Mouse (Mus musculus): ENCODE results near the gene Mocs1. TPM values are rescaled to one million over a fixed set of nuclear protein-coding genes. Genes with fewer than 3 reads are reported as not detected.
"Not testable (repeated sequence)": the region's sequence is repeated elsewhere in the genome, so short reads cannot be mapped to it uniquely, and the experiment has no call there.

Mocs1 gene
- total RNA-seq, 4 experiments from 2014 or later: 23.0 to 29.5 (median 24.5) TPM

DNA sequence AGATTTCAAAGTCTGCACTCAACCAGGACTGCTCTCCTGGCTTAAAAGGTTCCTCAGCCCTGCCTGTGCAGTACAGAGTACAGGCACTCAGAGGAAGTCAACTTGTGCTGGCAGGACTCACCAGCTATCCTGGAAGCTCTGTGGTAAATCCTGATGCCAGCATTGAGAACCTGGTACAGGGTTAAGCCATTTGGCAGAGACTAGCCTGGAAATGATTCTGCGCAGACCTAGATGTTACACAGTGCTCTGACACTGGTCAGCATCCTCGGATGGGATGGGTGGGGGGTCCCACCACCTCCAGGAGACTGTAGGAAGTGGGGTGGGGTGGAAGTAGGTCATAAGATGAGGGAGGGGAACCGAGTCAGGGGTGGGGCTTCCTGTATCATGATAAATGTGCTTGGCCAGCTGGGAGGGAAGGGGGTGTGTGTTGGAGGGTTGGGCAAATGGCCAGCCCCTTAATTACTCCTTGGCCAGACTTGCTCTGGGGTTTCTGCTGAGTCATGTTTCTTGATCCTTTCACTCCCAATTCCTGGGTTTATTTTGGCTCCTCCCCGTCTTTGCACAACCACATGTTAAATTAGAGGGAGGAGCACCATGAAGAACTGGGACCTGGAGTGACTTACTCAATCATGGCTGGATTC, 4.0 kb downstream of the Mocs1 start:
- DNase-seq (ENCODE audit: low spot score): peak; percentile 79

DNA sequence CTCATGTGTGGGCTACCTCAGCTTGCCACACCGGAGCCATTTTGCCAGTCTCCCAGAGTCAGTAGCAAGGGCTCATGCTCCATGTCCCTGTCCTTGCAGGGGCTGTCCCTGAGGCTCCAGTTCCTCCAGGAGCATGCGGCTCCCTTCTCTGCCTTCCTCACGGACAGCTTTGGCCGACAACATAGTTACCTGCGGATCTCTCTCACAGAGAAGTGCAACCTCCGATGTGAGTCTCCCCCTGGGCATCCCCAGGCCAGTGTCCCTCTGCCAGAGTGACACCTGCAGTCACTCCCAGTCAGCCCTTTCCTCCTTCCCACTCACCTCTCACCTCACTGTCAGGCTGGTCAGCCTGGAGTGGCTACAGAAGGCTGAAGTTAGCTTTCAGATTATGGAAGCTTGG, 4.9 kb downstream of the Mocs1 start:
- no peak for DNase-seq (ENCODE audit: low spot score)

DNA sequence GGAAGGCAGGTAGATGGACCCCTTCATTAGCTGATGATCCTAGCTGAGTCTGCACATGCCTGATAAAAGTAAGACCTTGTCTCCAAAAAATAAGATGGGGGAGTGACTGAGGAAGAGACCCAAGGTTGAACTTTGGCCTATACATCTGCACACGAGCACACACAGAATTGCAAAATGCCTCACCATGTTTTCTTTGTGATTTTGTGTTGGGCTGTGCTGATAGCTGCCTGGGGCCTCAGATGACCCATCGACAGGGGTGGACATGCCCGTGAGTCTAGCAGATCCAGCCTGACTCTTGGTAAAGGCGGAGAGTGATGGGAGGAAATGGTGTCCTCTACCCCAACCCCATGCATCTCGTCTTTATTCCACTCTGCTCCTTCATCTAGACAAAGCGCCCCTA, 6.1 kb downstream of the Mocs1 start:
- no peak for DNase-seq (ENCODE audit: low spot score)

DNA sequence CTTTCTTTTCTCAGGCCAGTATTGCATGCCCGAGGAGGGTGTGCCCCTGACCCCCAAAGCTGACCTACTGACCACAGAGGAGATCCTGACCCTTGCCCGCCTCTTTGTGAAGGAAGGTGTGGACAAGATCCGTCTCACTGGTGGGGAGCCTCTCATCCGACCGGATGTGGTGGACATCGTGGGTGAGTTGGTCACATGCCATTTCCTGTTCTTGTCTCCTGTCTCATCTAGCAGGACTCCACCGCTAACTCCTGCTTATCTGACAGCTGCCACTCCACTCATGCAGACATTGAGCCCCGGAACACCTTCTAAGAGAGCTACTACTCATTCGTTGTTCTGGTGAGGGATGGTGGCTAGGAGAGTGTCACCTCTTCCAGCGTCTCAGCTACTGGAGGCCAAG, 6.9 kb downstream of the Mocs1 start:
- DNase-seq (ENCODE audit: low spot score): no peak

DNA sequence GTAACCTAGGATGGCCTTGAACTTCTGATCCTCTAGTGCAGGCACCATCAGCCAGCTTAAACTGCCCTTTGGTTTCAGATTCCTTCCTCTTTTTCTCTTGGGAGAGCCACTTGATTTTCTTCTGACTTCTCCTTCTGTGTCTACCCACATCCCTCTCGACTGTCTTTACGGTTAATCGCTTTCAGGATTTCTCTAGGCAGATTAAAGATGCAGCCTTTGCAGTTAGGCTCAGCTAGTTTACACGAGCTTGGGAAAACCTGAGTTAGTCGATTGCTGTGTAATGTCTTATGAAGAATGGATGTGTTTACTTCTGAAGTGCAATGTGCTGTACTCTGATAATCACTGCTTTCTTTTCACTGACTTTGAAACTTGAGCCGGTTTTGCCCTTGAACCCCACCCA, 8.5 kb downstream of the Mocs1 start:
- no peak for DNase-seq (ENCODE audit: low spot score)

DNA sequence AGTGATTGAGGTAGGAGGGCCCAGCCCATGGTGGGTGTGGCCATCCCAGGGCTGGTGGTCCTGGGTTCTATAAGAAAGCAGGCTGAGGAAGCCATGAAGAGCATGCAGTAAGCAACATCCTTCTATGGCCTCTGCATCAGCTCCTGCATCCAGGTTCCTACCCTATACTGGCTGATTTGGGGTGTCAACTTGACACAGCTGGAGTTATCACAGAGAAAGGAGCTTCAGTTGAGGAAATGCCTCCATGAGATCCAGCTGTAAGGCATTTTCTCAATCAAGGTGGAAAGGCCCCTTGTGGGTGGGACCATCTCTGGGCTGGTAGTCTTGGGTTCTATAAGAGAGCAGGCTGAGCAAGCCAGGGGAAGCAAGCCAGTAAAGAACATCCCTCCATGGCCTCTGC, 9.1 kb downstream of the Mocs1 start:
- not testable (repeated sequence) for DNase-seq (ENCODE audit: low spot score)

DNA sequence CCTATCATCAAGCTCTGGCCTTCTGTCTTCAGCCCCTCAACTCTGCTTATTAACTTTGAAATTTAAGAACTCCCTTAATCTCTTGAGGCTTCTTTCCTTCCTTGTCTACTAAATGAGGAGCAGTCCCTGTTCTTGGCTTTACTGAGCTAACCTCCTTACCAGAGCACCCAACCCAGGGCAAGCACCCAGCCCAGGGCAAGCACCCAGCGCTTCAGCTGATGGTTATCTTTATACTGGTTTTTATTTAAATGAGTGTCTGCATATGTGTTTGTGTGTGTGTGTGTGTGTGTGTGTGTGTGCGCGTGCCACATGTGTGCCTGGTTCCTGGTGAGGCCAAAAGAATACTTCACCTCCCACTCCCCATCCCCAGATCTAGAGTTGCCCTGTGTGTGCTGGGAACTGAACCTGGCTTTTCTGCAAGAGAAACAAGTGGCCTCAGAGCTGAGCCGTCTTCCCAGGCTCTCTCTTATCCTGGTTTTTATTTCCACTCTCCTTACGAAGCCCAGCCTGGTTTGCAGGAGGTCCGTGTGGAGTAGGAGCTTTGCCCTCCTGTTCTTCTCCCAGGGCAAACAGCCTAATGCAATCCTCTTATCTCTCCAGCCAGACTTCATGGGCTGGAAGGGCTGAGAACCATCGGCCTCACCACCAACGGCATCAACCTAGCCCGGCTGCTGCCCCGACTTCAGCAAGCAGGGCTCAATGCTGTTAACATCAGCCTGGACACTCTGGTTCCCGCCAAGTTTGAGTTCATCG, 10.8 kb downstream of the Mocs1 start:
- no peak for DNase-seq (ENCODE audit: low spot score)

DNA sequence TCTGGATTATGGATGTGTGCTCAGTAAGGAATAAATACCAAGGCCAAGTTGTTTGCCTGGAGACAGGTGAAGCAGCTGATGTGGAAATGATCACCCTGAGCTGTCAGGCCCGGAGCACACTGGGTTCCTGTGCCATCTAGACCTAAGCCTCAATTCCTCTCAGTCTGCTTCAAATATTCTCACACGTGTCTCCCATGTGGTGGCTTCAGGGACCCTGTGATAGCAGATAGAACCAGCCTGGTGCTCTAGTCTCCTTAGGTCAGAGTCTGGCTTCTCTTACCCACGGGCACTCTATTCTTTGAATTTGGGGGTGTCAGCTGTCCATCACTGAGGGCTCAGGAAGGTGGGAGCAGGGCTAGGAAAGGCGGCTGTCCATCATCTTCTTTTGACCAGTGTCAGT, 11.5 kb downstream of the Mocs1 start:
- no peak for DNase-seq (ENCODE audit: low spot score)

DNA sequence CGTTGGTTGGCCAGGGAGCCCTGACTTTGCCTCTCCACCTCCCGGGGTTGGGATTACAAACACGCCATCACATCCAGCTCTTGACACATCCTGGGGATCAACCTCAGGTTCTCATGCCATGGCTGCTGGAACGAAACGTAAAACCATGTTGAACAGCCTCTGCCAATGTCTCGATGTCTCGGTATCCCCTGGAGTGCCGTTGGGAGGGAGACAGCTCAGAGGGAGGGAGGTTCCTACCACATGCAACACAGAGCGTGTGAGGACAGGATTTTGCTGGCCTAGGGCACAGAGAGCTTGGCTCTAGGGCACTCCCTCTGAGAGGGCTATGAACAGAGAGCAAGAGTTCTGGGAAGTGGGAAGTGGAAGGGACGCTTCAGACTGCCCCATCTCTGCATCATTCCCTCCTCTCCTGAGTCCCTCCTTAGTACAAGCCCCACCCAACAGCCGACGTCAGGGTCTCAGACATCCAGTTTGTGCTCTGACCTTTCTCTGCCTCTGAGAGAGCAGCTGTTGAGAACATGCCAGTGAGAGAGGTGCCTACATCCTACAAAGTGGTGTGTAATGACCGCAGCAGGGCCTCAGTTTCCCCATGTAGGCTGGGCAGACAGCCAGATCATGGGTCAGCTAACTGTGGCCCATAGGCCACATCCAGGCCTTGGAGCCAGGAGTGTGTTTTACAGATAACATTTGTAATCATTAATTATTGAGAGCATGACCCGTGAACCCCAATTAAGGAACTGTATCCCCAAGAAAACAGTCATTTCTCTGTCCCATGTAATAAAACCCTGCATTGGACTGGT, 12.4 kb downstream of the Mocs1 start:
- DNase-seq (ENCODE audit: low spot score): no peak

DNA sequence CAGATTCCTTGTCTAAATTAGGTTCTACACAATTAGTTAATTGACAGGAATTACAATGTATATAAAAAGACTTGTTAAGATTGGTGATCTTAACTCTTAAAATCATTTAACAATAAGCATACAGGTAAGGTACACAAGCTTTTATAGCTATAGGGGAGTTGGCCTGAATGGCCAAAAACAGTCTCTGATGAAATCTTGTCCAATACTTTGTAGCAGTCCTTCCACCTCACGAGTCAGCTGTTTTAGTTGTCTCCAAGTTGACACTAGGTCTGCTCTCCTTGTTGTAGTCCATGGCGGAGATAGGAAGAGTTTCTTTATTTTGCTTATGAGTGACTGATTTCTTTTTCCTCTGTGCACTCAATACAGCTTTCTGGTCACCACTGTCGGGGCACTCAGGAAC, 14.7 kb downstream of the Mocs1 start:
- DNase-seq (ENCODE audit: low spot score): not testable (repeated sequence)

DNA sequence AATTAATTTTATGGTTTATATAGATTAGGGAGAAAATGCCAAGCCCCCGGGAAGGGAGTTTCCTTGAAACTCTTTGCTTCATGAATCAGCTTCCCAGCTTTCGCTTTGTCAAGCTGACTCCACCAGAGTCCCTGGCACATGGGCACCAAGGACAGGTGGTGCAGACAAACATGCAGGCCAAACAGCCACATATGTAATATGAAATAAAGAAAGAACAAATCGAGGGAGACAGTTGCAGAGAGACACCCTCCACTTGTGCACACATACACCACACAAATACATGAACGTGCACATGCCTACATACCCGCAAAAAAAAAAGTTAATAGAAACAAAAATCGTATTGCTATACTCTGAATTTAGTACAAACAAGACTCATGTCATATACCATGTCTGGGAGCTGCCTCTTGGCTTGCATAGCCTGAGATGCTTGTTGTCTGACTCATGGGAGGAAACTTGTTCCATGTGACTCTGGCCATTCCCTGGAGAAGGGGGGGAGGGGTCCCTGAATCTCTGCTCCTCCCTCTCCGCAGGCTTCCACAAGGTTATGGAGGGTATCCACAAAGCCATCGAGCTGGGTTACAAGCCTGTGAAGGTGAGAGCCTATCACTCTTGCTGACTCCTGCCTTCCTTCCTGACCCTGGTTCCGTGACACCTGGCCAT, 20.5 kb downstream of the Mocs1 start:
- DNase-seq (ENCODE audit: low spot score): no peak

DNA sequence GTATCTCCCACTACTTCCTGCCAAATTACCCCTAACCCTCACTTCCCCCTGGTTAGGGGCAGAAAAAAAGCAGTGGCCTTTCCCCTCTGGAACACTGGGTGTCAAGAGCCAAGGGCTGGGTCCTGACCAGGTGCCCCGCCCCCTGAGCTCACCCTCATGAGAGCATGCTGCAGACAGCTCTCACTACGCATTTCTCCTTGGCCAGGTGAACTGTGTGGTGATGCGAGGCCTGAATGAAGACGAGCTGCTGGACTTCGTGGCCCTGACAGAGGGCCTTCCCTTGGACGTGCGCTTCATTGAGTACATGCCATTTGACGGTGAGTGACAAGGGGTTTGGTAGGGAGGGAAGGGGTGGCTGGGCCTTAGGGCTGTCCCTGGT, 21.1 kb downstream of the Mocs1 start:
- DNase-seq (ENCODE audit: low spot score): no peak

DNA sequence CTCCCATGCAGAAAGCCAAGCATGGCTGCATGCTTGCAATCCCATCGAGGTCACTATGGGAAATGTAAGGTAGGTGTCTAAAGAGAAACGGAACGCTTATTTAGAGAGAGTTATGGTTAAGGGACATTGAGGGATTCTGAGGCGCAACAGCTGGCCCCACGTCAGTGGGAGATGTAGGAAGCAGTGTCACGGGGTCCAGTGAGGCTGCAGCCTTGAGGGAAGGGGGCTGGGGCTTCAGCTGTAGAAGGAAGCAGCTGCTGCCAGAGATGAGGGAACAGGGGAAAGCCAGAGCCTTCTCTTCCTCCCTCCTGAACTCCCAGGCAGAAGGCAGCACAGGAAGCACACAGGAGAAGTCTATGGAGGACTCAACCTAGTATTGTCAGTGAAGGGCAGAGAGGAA, 22.8 kb downstream of the Mocs1 start:
- DNase-seq (ENCODE audit: low spot score): no peak

DNA sequence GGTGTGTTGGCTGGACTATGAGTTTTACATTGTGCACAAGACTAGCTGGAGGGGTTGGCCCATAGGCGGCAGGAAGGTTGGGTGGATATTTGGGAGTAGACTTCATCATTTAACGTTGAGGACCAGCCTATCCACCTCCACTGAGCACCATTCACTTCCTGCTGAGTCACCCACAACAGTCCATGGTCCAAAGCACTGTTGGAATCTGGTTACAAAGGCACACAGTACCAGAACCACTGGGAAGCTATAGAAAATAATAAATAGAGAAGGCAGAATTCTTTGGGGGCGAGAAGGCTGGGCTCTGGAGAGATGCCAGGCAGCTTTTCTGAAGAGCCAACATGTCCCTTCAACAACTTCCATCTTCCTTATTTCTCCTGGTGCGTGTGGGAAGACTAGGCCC, 28.2 kb downstream of the Mocs1 start:
- DNase-seq (ENCODE audit: low spot score): no peak

DNA sequence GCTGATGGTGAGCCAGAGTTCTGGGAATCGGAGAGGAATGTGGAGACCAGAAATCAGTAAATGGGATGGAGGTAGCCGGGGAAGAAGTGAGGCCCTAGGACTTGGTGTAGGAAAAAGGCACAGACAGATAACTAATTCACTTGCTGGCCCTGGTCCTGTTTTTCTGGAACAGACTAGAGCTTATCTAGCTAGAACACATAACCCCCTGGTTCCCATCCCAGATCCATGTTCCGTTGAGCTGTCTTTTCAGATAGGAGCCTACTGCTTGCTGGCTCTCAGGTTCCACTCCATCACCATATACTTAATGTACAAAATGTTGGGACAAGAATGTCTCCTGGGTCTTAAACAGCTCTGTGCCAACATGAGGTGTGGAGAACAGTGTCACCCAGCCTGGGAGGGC, 29.7 kb downstream of the Mocs1 start:
- no peak for DNase-seq (ENCODE audit: low spot score)

DNA sequence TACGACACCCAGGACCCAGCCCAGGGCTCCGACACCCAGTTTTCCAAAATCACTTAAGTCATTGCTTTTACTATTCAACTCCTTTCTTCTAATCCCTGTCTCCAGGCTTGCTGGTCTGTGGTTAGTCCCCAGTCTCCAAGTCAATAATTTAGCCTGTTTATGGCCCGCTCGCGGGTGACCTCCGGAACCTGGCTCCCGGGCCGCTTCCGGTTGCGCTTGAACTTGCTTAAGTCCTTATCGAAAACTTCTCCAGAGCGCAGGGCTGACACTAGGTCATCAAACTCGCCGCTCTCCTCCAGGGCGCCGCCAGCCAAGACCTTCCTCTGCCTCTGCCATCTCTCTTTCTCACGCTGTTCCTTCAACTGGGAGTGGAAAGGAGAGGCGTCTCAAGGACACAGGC, 30.2 kb downstream of the Mocs1 start:
- DNase-seq (ENCODE audit: low spot score): no peak

DNA sequence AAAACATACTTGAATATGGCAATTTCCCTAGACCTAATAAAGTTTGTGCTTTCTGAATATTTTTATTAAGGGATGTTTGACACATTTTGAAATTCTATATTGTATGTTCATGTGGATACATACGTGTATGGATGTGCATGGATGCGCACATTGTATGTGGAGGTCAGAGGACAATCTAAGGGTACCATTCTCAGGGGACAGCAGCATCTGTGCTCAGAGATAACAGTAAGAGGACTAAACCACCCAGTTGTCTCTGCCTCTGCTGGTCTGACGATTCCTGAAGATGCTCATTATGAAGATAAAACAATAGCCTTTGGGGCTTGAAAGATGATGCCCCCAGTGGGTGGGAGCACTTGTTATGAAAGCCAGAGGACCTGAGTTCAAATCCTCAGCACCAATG, 36.7 kb downstream of the Mocs1 start:
- no peak for DNase-seq (ENCODE audit: low spot score)

DNA sequence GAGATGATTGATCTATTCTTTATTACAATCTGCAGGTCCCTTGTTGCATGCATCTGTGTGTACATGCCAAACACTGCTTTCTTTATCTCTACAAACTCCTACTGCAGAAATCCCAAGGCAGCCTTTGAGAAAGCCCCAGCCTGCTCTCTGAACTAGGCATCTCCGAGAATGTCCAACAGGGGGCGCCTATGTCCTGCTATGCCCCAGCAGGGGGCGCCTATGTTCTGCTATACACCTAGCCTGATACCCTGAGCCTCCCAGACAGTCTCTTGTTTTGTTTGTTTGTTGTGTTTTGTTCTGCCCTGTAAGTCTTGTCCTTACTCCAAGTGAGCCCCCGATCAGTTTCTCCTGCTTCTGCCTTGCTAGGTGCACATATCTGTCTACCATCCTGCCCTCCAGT, 40.1 kb downstream of the Mocs1 start:
- peak; percentile 73 for DNase-seq (ENCODE audit: low spot score)

DNA sequence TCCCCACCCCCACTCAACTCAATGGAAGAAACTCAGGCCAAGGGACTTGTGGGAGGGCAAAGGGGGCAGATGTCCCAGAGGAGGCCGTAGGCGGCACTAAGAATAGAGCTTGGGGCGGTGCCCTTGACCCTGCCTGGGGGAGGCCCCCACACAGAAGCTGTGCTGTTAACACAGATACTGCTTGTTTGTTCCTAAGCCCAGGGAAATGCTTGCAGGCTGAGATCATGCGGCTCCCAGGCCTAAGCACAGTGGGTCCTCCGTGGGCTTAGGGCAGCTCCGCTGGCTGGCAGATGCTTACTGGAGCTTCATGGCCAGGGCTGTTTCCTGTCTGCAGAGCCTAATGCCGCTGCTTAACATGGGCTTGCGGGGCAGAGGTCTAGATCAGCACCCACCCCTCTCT, 44.5 kb downstream of the Mocs1 start:
- peak; percentile 17 for DNase-seq (ENCODE audit: low spot score)

DNA sequence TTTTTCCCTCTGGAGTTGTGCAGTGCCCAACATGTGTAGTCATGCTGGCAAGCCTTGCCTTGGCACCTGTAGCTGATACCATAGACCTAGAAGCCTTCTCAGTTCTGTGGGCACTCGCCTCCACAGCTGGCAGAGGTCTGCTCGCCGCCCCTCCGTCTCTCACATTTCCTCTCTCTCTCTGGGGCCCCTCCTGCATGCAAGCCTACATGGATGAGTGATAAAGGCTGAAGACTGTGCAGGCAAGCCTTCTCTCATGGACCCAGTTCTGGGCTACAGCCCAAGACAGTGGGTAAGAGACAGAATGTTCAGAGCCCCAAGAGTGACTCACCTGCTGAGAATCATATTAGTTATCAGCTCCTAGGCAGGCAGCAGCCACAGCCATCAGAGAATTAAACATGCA, 45.9 kb downstream of the Mocs1 start:
- DNase-seq (ENCODE audit: low spot score): no peak

DNA sequence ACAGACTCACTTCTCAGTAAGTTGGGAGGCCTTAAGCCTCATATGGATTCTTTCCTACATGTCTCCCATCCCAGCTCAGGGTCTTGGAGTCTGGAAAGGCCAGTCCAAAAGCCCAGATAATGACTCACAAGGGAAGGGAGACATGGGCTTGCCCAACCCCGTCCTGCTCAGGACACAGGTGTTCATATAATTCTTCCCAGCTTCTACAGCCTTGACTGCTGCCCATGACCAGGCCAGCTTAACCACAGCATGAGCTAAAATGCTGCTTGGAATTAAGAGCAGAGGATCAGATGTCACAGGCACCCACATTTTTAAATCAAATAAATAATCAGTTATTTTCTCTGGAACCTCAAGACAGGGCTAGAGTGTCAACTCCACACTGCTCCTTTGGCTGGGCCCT, 47.0 kb downstream of the Mocs1 start:
- no peak for DNase-seq (ENCODE audit: low spot score)

DNA sequence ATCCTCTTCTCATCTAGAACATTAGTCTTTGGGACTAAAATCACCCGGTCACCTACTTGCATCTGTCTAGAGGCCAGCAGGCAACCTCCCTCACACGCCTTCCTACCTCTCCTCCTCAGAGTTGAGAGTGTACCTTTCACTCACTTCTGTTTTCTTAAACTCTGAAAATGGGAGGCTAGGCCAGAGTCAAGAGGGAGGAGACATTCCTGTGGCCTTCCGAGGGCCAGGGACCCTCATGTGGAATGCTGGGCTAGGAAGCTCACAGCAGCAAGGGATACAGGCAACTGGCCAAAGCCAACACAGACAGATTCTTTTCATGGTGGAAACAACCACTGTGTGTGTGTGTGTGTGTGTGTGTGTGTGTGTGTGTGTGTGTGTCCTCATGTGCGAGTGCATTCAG, 49.2 kb downstream of the Mocs1 start:
- no peak for DNase-seq (ENCODE audit: low spot score)

Data from heart, adult 8-10 months (tissue).